Mouse (Mus musculus) midbrain, embryonic 13.5 days (tissue): Measurements from ENCODE around the gene Plp1. TPM values are rescaled to one million over a fixed set of nuclear protein-coding genes. Genes with fewer than 3 reads are reported as not detected.

Source experiments
- ATAC-seq: fragments of 200-750 bp; cut with Nextera tagmentation; 2 replicates; pipeline ENCODE4 v1.8.0; 2017; ENCODE audit warnings: mild to moderate bottlenecking, moderate TSS enrichment, moderate library complexity
- H3K27ac ChIP-seq: fragments of 300-500 bp; sonication (generic); 2 replicates; pipeline ENCODE4 v1.5.1; 2015; ENCODE audit warnings: inconsistent platforms, mild to moderate bottlenecking, moderate library complexity
- H3K27me3 ChIP-seq: fragments of 300-500 bp; sonication (generic); 2 replicates; pipeline ENCODE4 v1.6.1; 2015; ENCODE audit warnings: mild to moderate bottlenecking, inconsistent platforms
- H3K36me3 ChIP-seq: fragments of 300-500 bp; sonication (generic); 2 replicates; pipeline ENCODE4 v1.6.1; 2015; ENCODE audit warnings: mild to moderate bottlenecking, inconsistent platforms
- H3K4me1 ChIP-seq: fragments of 300-500 bp; sonication (generic); replicated peaks from 2 replicates; pipeline ENCODE4 v1.6.1; 2015; ENCODE audit warnings: inconsistent platforms
- H3K4me2 ChIP-seq: fragments of 300-500 bp; sonication (generic); replicated peaks from 2 replicates; pipeline ENCODE4 v1.6.1; 2015; ENCODE audit warnings: moderate library complexity, mild to moderate bottlenecking, inconsistent platforms
- H3K4me3 ChIP-seq: fragments of 300-500 bp; sonication (generic); replicated peaks from 2 replicates; pipeline ENCODE4 v1.5.1; 2015; ENCODE audit warnings: mild to moderate bottlenecking, inconsistent platforms
- H3K9ac ChIP-seq: fragments of 300-500 bp; sonication (generic); replicated peaks from 2 replicates; pipeline ENCODE4 v1.6.1; 2015; ENCODE audit warnings: mild to moderate bottlenecking, inconsistent platforms
- H3K9me3 ChIP-seq: fragments of 300-500 bp; sonication (generic); 2 replicates; pipeline ENCODE4 v1.6.1; 2016; ENCODE audit warnings: mild to moderate bottlenecking, inconsistent platforms
- WGBS: fragments of 180-500 bp; shearing (Covaris S2); methylation state at CpG from one replicate; pipeline ENCODE4 v1.1.7; 2015; 5-methylcytosine and 5-hydroxymethylcytosine counted together
- polyA plus RNA-seq: library from polyadenylated mRNA; unstranded; fragments of >200 nt; fragmentation: Nextera tagmentation; extraction: Ambion mirVana; gene quantifications from 2 replicates; pipeline ENCODE4 v1.2.1, GENCODE M21; 2015

Plp1 gene
- polyA plus RNA-seq, result 8.7 and 10.7 TPM in 2 replicates

GRCm38 (mm10) chrX:136822371-136822770 lies at the start of gene Plp1:
Plp1 (plus strand) TSS chrX:136822671.
- no peak for ATAC-seq
- Histone ChIP-seq H3K27me3 (peaks cover 9% of the 10 kb centered on the region; the same call in 1 of the 2 replicates), H3K4me2 (no peak within 1 kb of the TSS), H3K27ac (no peak within 1 kb of the TSS), H3K4me1 (0 out of 2 replicates have a peak, but pooled peaks cover 2% of the 10 kb centered on the region), H3K9me3 (no peaks in the 10 kb centered on the region), H3K36me3 (no peaks in the 10 kb centered on the region), H3K9ac (no peak within 1 kb of the TSS), H3K4me3 (no peak within 1 kb of the TSS)
- 18% methylated on average over 1 of the region's 1 CpGs for WGBS

DNA sequence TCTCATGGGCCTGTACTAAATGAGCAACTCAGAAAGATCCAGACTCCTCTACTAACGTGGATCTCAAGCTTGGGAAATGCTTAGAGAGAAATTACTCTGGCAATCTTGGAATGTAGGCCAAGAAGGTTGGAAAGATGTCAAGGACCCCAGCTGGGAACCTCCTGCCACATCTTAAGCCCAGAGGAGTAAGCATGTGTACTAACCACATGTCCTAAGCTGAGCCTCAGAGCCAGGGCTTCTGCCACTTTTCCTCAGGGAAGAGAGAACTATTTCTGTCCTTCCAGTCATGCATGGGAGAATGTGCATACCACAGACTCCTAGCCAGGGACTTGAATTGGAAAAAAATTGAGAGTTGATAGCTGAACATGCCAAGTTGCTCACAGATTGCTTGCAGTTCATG lies 49.4 kb upstream of the Plp1 start:
- 67% methylated on average over 1 of the region's 1 CpGs for WGBS
- H3K36me3 ChIP-seq, result no peaks in the 10 kb centered on the region
- no peak overlapping the region for H3K4me2 ChIP-seq
- H3K27me3 ChIP-seq, result no peaks in the 10 kb centered on the region
- H3K9ac ChIP-seq, result no peak overlapping the region
- H3K4me1 ChIP-seq, result no peaks in the 10 kb centered on the region
- H3K27ac ChIP-seq, result no peak overlapping the region
- H3K9me3 ChIP-seq, result no peaks in the 10 kb centered on the region
- H3K4me3 ChIP-seq, result no peak overlapping the region
- no peak for ATAC-seq

DNA sequence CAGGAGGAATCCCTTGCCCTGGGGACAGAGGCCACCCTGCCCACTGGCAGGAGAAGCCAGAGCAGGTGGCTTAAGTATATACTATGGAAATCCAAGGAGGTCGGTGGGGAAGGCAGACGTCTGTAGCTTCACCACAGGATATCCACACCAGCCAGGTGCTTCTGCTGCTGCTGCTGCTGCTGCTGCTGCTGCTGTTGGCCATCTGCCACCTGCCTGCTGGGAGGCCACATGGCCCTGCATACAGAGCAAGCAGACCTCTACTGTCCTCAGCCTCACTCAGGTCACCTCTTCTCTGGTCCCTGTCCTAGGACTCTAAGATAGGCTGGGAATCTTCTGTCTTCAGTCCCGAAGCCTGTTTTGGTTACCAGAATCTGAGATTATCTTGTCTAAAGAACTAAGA lies 44.4 kb upstream of the Plp1 start:
- WGBS, result 70% methylated on average over 3 of the region's 3 CpGs
- Histone ChIP-seq H3K27ac (no peak overlapping the region), H3K36me3 (no peaks in the 10 kb centered on the region), H3K9ac (no peak overlapping the region), H3K4me2 (no peak overlapping the region), H3K4me1 (0 out of 2 replicates have a peak, but pooled peaks cover 3% of the 10 kb centered on the region), H3K4me3 (no peak overlapping the region), H3K27me3 (0 out of 2 replicates have a peak, but pooled peaks cover 3% of the 10 kb centered on the region), H3K9me3 (no peaks in the 10 kb centered on the region)
- no peak for ATAC-seq

- 62% methylated on average over 2 of the region's 2 CpGs for WGBS
- Histone ChIP-seq H3K27ac (no peak overlapping the region), H3K9me3 (no peaks in the 10 kb centered on the region)
Measured at GRCm38 (mm10) chrX:136779262-136779661, 43.2 kb upstream of the Plp1 start.

DNA sequence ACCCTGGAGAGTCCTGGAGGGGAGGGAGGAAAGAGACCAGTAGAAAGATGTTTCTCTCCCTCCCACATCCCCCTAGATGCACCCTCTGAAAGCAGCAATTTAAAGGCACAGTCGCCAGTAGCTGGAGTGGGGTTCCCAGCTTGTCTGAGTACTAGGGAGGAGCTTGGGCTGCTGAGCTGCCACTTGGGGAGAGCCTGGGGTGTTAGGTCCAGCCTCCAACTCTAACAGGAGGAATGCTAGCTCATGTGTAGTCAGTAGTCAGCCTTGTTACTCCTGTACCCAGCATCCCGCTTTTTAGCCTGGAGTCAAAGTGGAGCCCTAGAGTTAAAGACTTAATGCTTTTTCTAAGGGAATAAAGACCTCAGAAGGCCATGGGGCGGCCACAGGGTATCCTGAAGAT lies 42.4 kb upstream of the Plp1 start, which contains the start of gene Glra4:
Gene Glra4 (minus strand): TSS at position 101 of the 400 bp plus-strand sequence.
- Histone ChIP-seq H3K27ac (no peak within 1 kb of the TSS), H3K27me3 (0 out of 2 replicates have a peak, but pooled peaks cover 3% of the 10 kb centered on the region), H3K4me1 (0 out of 2 replicates have a peak, but pooled peaks cover 3% of the 10 kb centered on the region), H3K36me3 (no peaks in the 10 kb centered on the region), H3K9ac (no peak within 1 kb of the TSS), H3K4me2 (no peak within 1 kb of the TSS), H3K9me3 (no peaks in the 10 kb centered on the region), H3K4me3 (no peak within 1 kb of the TSS)
- ATAC-seq, result no peak
- 79% methylated on average over 3 of the region's 3 CpGs for WGBS

More at GRCm38 (mm10) chrX:136779262-136779661, 43.2 kb upstream of the Plp1 start:
- Histone ChIP-seq H3K9ac (no peak overlapping the region), H3K4me3 (no peak overlapping the region), H3K4me1 (0 out of 2 replicates have a peak, but pooled peaks cover 3% of the 10 kb centered on the region), H3K36me3 (no peaks in the 10 kb centered on the region), H3K27me3 (0 out of 2 replicates have a peak, but pooled peaks cover 3% of the 10 kb centered on the region), H3K4me2 (no peak overlapping the region)
- ATAC-seq, result no peak

GRCm38 (mm10) chrX:136789446-136789845 lies 33.0 kb upstream of the Plp1 start:
- no peak overlapping the region for H3K9ac ChIP-seq
- H3K4me1 ChIP-seq, result no peaks in the 10 kb centered on the region
- H3K27me3 ChIP-seq, result no peaks in the 10 kb centered on the region
- H3K4me2 ChIP-seq, result no peak overlapping the region
- no peak overlapping the region for H3K27ac ChIP-seq
- no peak for ATAC-seq
- no peak overlapping the region for H3K4me3 ChIP-seq
- H3K9me3 ChIP-seq, result no peaks in the 10 kb centered on the region
- 89% methylated on average over 4 of the region's 4 CpGs for WGBS
- H3K36me3 ChIP-seq, result no peaks in the 10 kb centered on the region

DNA sequence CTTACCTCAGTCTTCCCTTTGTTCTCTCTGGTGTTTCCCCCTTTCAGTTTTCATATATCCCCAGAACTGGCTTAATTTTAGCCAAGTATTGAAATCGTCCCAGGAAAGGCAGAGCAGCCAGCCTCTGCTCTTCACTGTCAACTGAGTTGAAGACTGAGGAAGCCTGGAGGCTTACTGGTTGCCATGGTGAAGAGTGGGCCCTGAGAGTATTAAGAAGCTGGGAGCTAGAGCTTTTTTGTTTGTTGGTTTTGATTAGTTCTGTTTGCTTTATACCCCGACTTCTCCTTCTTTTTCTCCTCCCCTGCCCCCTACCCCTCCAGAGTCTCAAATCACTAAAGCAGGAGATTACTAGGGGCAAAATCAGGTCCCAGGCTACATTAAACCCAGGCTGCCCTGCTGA lies 25.2 kb upstream of the Plp1 start:
- no peaks in the 10 kb centered on the region for H3K36me3 ChIP-seq
- H3K9ac ChIP-seq, result no peak overlapping the region
- H3K27me3 ChIP-seq, result no peaks in the 10 kb centered on the region
- peak; percentile 45 for ATAC-seq
- no peak overlapping the region for H3K27ac ChIP-seq
- H3K4me1 ChIP-seq, result peaks cover 9% of the 10 kb centered on the region; the same call in 1 of the 2 replicates
- no peak overlapping the region for H3K4me3 ChIP-seq
- H3K9me3 ChIP-seq, result no peaks in the 10 kb centered on the region
- no peak overlapping the region for H3K4me2 ChIP-seq
- WGBS, result 10% methylated on average over 2 of the region's 2 CpGs

DNA sequence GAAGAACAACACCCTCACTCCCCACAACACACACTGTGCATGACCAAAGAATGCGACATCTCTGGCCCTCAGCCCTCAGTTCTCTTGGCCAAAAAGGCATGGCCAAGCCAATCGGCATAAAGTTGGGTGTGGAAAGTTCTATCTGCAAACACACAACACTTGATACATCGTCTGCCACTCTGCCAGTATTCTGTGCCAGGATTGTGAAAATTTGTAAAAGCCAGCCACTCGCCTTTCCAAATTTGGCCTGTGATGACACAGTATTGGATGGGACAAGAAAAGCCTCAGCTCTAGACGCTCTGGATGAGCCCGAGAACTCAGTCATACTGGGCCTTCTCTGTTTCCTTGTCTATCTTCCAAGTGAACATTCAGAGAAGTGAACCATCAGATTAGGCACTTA lies 2.7 kb upstream of the Plp1 start:
- 83% methylated on average over 6 of the region's 6 CpGs for WGBS
- ATAC-seq, result no peak
- H3K9ac ChIP-seq, result no peak overlapping the region
- peaks cover 9% of the 10 kb centered on the region; the same call in 1 of the 2 replicates for H3K27me3 ChIP-seq
- H3K36me3 ChIP-seq, result no peaks in the 10 kb centered on the region
- H3K27ac ChIP-seq, result no peak overlapping the region
- no peak overlapping the region for H3K4me3 ChIP-seq
- no peaks in the 10 kb centered on the region for H3K9me3 ChIP-seq
- H3K4me2 ChIP-seq, result no peak overlapping the region
- H3K4me1 ChIP-seq, result no peaks in the 10 kb centered on the region

- ATAC-seq, result peak; percentile 90
- H3K4me3 ChIP-seq, result no peak overlapping the region
- H3K27me3 ChIP-seq, result peaks cover 9% of the 10 kb centered on the region; the same call in 1 of the 2 replicates
- H3K36me3 ChIP-seq, result no peaks in the 10 kb centered on the region
- H3K4me1 ChIP-seq, result 0 out of 2 replicates have a peak, but pooled peaks cover 2% of the 10 kb centered on the region
- H3K4me2 ChIP-seq, result no peak overlapping the region
- WGBS, result 22% methylated on average over 1 of the region's 1 CpGs
- H3K9ac ChIP-seq, result no peak overlapping the region
- H3K27ac ChIP-seq, result no peak overlapping the region
- no peaks in the 10 kb centered on the region for H3K9me3 ChIP-seq
Measured at GRCm38 (mm10) chrX:136820250-136820649, 2.2 kb upstream of the Plp1 start.

DNA sequence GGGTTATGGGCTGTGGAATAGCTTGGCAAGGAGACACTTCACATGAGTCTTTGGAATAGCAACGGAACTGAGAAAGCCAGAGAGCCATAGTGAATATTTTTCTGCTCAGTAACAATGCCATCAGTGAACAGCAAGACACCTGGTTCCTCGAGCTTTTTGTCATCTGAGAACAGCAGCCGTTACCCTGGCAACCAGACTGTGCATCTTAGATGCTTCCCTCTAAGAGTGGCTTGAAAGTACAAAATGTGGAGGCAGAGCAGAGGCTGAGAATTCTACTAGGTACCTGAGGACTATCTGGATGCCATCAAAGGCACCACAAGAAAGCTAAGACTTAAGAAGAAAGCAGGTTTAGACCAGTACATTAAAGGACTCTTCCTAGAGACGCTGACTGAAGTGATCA lies 2.5 kb downstream of the Plp1 start:
- no peak overlapping the region for H3K4me2 ChIP-seq
- no peaks in the 10 kb centered on the region for H3K9me3 ChIP-seq
- H3K27me3 ChIP-seq, result peaks cover 9% of the 10 kb centered on the region; the same call in 1 of the 2 replicates
- no peak overlapping the region for H3K9ac ChIP-seq
- peak; percentile 80 for ATAC-seq
- peak overlapping the region; percentile 51; the same call in 1 of the 2 replicates for H3K27ac ChIP-seq
- no peak overlapping the region for H3K4me3 ChIP-seq
- no peaks in the 10 kb centered on the region for H3K36me3 ChIP-seq
- H3K4me1 ChIP-seq, result 0 out of 2 replicates have a peak, but pooled peaks cover 2% of the 10 kb centered on the region
- 52% methylated on average over 4 of the region's 4 CpGs for WGBS

DNA sequence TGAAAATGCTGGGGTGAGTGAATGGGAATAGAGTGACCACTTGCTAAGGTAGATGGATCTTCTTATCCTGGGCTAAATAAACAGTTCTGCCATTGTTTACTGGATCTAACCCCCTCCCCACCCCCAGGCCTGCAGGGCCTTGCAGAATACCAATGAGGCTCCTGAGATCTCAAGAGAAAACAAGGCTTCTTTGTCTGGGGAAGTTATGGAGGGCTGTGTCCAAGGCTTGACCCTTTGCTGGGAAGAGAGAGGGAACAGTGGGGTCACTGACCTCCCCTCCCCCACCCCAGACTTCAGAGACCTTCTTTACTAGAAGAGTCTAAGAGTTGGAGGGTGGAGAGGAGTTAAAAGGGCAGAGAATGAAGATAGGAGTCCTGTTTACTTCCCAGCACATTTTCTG lies 6.1 kb downstream of the Plp1 start:
- no peak overlapping the region for H3K9ac ChIP-seq
- peaks cover 3% of the 10 kb centered on the region; the same call in 1 of the 2 replicates for H3K27me3 ChIP-seq
- H3K36me3 ChIP-seq, result peaks cover 5% of the 10 kb centered on the region; the same call in 1 of the 2 replicates
- no peak for ATAC-seq
- no peak overlapping the region for H3K4me3 ChIP-seq
- H3K4me1 ChIP-seq, result 0 out of 2 replicates have a peak, but pooled peaks cover 2% of the 10 kb centered on the region
- H3K4me2 ChIP-seq, result no peak overlapping the region
- no peaks in the 10 kb centered on the region for H3K9me3 ChIP-seq
- no peak overlapping the region for H3K27ac ChIP-seq

- H3K27ac ChIP-seq, result no peak overlapping the region
Measured at GRCm38 (mm10) chrX:136850300-136850699, 27.8 kb downstream of the Plp1 start.

More at GRCm38 (mm10) chrX:136850300-136850699, 27.8 kb downstream of the Plp1 start:
- H3K36me3 ChIP-seq, result no peaks in the 10 kb centered on the region
- H3K27me3 ChIP-seq, result peaks cover 2% of the 10 kb centered on the region; the same call in 1 of the 2 replicates
- no peaks in the 10 kb centered on the region for H3K4me1 ChIP-seq
- no peaks in the 10 kb centered on the region for H3K9me3 ChIP-seq
- H3K9ac ChIP-seq, result no peak overlapping the region
- no peak for ATAC-seq
- 38% methylated on average over 3 of the region's 3 CpGs for WGBS
- no peak overlapping the region for H3K4me3 ChIP-seq
- no peak overlapping the region for H3K4me2 ChIP-seq
